Mouse (Mus musculus) CH12F3 (cell line): ENCODE measurements around the gene Ina.
"Not testable (repeated sequence)": the region's sequence is repeated elsewhere in the genome, so short reads cannot be mapped to it uniquely, and the experiment has no call there.

Source experiments
- in situ Hi-C: fragments of 300-500 bp; cut with MboI; formaldehyde crosslinking; loops from 2 replicates; pipeline ENCODE4 v1.14.3; 2020; ENCODE audit warnings: low sequenced_read_pairs

The Ina gene

DNA sequence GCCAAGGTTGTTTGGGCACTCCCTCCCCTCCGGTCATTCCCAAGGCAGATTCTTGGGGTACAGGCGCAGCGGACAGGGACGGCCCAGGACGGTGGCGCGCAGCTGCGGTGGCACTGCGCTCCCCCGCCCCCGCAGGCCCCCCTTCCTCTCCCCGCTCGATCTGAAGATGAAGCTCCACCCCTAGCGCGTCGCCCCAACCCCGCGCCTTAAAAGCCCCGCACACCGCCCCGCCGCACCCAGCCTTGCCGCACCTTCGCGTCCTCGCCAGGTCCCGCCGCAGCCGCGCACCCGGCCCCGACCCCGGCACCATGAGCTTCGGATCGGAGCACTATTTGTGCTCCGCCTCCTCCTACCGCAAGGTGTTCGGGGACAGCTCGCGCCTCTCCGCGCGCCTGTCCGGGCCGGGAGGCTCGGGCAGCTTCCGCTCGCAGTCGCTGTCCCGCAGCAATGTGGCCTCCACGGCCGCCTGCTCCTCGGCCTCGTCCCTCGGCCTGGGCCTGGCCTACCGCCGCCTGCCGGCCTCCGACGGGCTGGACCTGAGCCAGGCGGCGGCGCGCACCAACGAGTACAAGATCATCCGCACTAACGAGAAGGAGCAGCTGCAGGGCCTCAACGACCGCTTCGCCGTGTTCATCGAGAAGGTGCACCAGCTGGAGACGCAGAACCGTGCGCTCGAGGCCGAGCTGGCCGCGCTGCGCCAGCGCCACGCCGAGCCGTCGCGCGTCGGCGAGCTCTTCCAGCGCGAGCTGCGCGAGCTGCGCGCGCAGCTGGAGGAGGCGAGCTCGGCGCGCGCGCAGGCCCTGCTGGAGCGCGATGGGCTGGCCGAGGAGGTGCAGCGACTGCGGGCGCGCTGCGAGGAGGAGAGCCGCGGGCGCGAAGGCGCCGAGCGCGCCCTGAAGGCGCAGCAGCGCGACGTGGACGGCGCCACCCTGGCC, at the start of gene Ina, which contains the start of gene Nt5c2:
TSS of gene Ina (plus strand) at position 252 of the 935 bp plus-strand sequence.
TSS of gene Nt5c2 (minus strand) at position 707 of the 935 bp plus-strand sequence.
- in situ Hi-C loops, result no loop called here

DNA sequence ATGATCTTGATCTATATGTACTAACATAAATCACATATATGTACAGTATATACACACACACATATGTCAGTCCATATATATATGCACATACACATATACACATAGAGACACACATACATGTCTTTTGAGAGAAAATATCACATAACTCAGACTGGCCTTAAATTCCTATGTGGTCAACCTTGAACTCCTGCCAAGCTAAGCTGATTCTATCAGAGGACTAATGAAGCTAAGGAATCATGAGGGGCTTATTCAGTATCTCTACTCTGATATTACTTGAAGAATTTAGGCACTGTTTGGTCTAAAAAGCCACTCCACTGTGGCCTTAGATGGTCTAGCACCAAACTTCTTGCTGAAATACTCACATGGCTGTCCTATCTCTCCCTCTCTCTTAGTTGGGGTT, 49.0 kb upstream of the Ina start:
- in situ Hi-C loops, result no loop called here

GRCm38 (mm10) chr19:46966330-46966729, 48.2 kb upstream of the Ina start:
- in situ Hi-C loops, result no loop called here

DNA sequence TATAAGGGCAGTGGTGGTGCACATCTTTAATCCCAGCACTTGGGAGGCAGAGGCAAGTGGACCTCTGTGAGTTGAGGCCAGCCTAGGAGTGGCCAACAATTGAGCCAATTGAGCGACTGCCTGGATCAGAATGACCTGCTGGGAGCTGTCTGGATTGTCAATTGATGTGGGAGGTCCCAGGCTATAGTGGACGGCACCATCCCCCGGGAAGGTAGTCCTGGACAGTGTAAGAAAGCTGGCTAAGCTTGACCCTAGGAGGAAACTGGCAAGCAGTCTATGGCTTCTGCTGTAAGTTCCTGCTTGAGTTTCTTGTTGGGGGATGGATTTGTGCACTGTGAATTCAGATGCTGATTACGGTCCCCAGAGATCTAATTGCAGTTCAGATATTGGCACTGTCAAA, 46.6 kb upstream of the Ina start:
- in situ Hi-C loops, result no loop called here

- in situ Hi-C loops, result no loop called here
Measured at GRCm38 (mm10) chr19:46968833-46969232, 45.7 kb upstream of the Ina start.

GRCm38 (mm10) chr19:46969286-46969985, 45.1 kb upstream of the Ina start:
- in situ Hi-C loops, result no loop called here

DNA sequence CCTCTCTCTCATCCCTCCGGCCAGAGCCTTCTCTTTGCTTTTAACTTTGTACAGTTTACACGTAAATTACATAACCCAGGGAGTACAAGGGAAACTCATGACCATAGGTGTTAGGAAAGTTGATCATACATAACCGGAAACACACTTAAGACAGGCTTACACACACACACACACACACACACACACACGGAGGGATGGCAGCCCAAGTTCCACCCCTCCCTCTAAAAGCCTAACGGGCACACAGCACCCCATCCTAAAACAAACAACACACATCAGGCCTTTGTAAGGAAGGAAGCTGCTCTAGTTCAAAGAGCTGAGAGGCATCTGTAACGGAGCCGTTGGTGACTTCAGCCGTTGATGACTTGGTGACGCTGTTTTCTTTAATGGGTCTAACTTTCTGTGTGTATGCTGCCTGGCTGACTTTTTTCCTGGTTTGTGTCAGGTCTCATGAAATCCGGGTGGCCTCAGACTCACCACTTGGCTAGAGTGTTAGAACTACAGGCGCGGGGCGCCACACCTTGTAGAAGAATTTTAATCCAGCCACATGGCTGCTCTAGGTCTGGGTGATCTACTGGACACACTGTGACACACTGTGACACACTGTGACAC, 44.3 kb upstream of the Ina start:
- in situ Hi-C loops, result no loop called here

DNA sequence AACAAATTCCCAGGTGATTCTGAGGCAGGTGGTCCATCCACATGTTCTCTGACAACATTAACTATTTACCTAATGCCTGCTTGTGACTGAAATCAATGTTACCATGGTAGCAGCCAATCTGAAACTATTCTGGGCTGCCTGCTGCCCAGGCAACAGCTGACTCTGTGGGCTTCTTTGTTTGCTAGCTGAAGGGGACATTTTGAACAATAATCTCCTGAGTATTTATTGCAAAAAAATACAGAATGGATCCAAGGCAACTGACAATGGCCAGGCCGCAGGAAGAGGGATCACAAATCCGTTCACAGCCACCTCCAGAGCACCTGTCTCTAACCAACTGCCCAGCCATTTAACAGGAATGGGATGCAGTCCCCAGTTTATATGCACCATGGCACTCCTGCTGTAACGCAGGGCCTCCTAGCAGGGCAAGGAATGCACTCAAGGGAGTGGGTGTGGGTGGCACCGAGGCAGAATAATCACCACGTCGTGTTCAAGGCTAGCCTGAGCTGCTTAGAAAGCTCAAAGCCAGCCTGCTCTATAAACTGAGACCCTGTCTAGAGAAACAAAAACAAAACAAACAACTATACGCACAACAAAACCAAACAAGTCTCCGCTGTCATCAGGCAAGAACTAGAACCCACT, 43.3 kb upstream of the Ina start:
- in situ Hi-C loops, result no loop called here

DNA sequence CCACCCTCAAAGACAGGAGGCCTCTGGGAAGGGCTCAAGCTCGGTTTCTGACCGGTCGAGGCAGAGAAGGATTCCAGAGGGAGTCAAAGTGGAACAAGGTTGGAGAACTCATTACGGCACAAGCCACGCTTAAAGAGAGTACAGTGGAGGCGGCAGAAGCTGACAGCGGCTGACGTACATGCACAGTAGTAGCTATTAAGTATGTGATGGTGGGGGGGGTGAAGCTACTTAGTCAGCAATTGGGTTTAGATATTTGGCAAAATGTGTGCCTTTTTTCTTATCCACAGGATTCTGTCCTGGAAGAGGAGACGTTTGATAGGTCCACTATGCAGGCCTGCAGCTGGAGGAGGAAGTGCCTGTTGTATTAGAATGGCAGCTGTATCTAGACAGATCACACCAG, 42.8 kb upstream of the Ina start:
- in situ Hi-C loops, result no loop called here

DNA sequence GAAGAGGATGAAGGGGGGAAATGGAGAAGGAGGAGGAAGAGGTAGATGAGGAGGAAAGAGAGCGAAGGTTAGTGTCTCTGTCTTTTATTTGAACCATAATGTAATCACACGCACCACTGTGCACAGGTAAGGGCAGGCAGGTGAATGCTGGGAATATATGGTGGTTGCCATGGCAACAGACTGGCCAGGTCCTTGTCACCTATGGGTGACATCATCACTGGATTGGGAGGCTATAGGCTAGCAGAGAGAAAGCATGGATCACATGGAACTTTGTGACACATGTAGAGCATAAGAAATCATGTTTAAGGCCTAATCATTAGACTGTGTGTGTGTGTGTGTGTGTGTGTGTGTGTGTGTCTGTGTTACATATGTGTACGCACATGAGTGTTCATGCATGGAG, 42.3 kb upstream of the Ina start:
- in situ Hi-C loops, result no loop called here

- in situ Hi-C loops, result no loop called here
Measured at GRCm38 (mm10) chr19:46975565-46975964, 38.9 kb upstream of the Ina start.

GRCm38 (mm10) chr19:46975997-46976396, 38.5 kb upstream of the Ina start:
- in situ Hi-C loops, result no loop called here

DNA sequence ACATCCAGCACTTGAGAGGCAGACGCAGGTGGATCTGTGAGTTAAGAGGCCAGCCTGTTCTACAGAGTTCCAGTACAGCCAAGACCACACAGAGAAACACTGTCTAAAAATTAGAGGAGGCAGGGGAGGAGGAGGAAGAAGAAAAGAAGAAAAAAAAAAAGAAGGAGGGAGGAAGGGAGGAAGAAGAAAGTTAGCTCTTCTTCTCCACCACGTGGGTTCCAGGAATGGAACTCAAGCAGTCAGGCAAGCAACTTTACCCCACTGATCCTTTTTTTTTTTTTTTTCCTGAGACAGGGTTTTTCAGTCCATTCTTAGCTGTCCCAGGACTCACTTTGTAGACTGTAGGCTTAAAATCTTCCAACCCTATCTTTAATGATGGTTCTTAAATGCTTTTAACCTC, 37.8 kb upstream of the Ina start:
- in situ Hi-C loops, result no loop called here

- in situ Hi-C loops, result no loop called here
Measured at GRCm38 (mm10) chr19:46977460-46977859, 37.0 kb upstream of the Ina start.

DNA sequence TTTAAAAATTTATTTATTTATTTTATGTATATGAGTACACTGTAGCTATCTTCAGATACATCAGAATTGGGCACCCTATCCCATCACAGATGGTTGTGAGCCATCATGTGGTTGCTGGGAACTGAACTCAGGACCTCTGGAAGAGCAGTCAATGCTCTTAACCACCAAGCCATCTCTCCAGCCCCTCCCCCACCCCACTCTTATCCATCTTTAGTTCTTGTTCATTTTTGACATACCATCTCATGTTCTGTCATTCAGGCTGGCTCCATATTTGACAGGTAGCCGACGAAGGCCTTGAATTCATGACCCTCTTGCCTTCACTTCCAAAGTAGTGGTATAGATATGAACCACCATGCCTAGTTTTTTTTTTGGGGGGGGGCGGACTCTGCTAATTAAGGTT, 36.4 kb upstream of the Ina start:
- in situ Hi-C loops, result not testable (repeated sequence)

DNA sequence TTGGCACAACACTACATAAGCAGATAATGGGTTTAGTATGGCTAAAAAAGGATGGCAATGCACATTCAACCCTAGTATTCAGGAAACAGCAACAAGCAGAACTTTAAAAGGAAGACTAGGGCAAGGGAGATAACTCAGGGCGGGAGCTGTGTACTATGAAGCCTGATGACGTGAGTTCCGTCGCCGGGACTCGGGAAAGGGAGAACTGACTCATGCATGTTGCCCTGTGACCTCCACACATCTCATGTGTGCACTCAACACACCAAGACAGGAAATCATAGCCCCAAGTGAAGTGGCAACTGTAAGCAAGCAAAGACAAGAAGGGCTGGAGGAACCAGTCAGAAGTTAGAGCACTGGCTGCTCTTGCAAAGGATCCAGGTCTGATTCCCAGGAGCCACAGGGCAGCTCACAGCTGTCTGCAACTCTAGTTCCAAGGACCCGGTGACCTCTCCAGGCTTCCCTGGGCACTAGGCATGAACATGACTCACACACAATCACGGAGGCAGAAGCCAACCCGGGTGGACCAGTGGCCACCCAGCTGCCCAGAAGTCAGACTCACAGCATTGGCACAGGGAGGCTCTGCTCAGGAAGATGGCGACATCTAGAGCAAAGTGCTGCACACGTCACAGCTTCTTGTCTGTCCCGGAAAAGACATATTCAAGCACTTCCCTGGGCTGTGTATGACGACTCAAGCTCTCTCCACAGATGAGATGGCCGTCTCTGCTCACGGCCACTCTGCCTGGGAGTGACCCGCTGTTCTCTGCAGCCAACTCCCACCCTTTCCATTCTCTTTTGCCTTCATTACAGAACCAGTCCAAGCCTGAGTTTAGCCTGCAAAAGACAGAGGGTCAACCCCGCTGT, 35.3 kb upstream of the Ina start:
- in situ Hi-C loops, result no loop called here

DNA sequence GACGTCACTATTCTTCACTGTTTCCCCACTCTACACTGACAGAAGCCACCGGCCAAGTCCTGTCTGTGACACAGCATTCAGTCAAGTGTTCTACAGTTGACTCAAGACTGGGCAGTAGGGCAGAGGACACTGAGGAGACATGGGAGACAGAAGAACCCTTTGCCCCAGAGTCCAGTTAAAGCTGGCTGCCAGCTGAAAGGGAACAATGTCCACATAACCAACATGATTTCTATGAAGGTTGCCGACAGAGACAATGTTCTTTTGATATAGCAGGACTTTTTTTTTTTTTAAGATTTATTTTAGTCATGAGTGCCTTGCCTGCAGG, 34.8 kb upstream of the Ina start:
- in situ Hi-C loops, result no loop called here

DNA sequence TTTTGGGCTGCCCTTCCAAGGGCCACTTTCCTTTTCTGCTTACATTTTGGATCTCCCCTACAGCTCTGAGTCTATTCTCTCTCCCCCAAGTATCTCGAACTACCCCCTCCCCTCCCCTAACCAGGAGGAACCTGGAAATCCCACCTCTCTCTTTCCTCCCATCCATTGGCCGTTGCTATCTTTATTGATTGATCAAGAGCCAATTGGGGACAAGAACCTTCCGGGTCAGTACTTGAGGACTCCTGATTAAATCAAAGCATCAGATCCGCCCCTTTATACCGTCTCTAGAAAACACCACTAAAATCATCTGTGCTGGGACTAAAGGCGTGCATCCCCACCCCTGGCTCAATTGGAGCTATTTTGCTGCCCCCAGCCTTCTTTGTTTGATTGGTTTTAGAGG, 33.0 kb upstream of the Ina start:
- in situ Hi-C loops, result no loop called here

- in situ Hi-C loops, result no loop called here
Measured at GRCm38 (mm10) chr19:46983352-46983965, 31.0 kb upstream of the Ina start.

GRCm38 (mm10) chr19:46983966-46984380, 30.5 kb upstream of the Ina start:
- in situ Hi-C loops, result no loop called here
